Mouse (Mus musculus) heart, embryonic 12.5 days (tissue): ENCODE results near the gene Sptssa. TPM values are rescaled to one million over a fixed set of nuclear protein-coding genes. Genes with fewer than 3 reads are reported as not detected.
"Not testable (repeated sequence)": the region's sequence is repeated elsewhere in the genome, so short reads cannot be mapped to it uniquely, and the experiment has no call there.

Source experiments
- ATAC-seq: fragments of 200-750 bp; cut with Nextera tagmentation; 2 replicates; pipeline ENCODE4 v1.8.0; 2017; ENCODE audit warnings: moderate TSS enrichment, moderate library complexity; ENCODE audit not compliant: insufficient number of reproducible peaks, low FRiP score
- H3K27ac ChIP-seq: fragments of 300-500 bp; sonication (generic); 2 replicates; pipeline ENCODE4 v1.5.1; 2016; ENCODE audit warnings: mild to moderate bottlenecking, moderate library complexity; ENCODE audit not compliant: poor library complexity, severe bottlenecking
- H3K27me3 ChIP-seq: fragments of 300-500 bp; sonication (generic); replicated peaks from 2 replicates; pipeline ENCODE4 v1.6.1; 2016; ENCODE audit warnings: mild to moderate bottlenecking, moderate library complexity
- H3K36me3 ChIP-seq: fragments of 300-500 bp; sonication (generic); 2 replicates; pipeline ENCODE4 v1.6.1; 2016; ENCODE audit warnings: mild to moderate bottlenecking, moderate library complexity
- H3K4me1 ChIP-seq: fragments of 300-500 bp; sonication (generic); replicated peaks from 2 replicates; pipeline ENCODE4 v1.6.1; 2016; ENCODE audit warnings: mild to moderate bottlenecking
- H3K4me2 ChIP-seq: fragments of 300-500 bp; sonication (generic); 2 replicates; pipeline ENCODE4 v1.6.1; 2016; ENCODE audit warnings: mild to moderate bottlenecking, moderate library complexity
- H3K4me3 ChIP-seq: fragments of 300-500 bp; sonication (generic); 2 replicates; pipeline ENCODE4 v1.5.1; 2016; ENCODE audit warnings: mild to moderate bottlenecking
- H3K9ac ChIP-seq: fragments of 300-500 bp; sonication (generic); 2 replicates; pipeline ENCODE4 v1.6.1; 2016; ENCODE audit warnings: mild to moderate bottlenecking, moderate library complexity
- H3K9me3 ChIP-seq: fragments of 300-500 bp; sonication (generic); replicated peaks from 2 replicates; pipeline ENCODE4 v1.6.1; 2016; ENCODE audit warnings: mild to moderate bottlenecking, moderate library complexity
- WGBS: fragments of 180-500 bp; shearing (Covaris S2); methylation state at CpG from one replicate; pipeline ENCODE4 v1.1.7; 2016; 5-methylcytosine and 5-hydroxymethylcytosine counted together
- polyA plus RNA-seq: library from polyadenylated mRNA; unstranded; fragments of >200 nt; fragmentation: Nextera tagmentation; extraction: Ambion mirVana; gene quantifications from 2 replicates; pipeline ENCODE4 v1.2.1, GENCODE M21; 2016

Sptssa gene
- polyA plus RNA-seq, 1 experiment from 2014 or later: 124 TPM

DNA sequence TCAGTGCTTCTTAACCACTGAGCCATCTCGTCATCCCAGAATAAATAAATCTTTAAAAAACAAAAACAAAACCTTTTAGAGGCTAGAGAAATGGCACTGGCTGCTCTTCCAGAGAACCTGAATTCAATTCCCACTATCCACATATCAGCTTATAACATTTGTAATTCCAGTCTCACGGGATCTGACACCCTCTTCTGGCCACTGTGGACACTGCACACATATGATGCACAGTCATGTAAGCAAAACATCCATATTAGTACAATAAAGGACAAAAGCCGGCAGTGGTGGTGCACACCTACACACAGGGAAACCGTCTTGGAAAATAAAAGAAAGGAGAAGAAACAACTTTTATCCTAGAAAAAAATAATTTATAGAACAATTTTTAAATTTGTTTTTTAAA lies 19.0 kb upstream of the Sptssa start:
- no peak for ATAC-seq
- H3K27ac ChIP-seq: no peak overlapping the region
- no peaks in the 10 kb centered on the region for H3K4me1 ChIP-seq
- H3K9me3 ChIP-seq: no peaks in the 10 kb centered on the region
- peaks cover 61% of the 10 kb centered on the region for H3K36me3 ChIP-seq
- no peak overlapping the region for H3K4me3 ChIP-seq
- no peaks in the 10 kb centered on the region for H3K27me3 ChIP-seq
- H3K9ac ChIP-seq: no peak overlapping the region
- H3K4me2 ChIP-seq: no peak overlapping the region
- WGBS: 96% methylated on average over 4 of the region's 4 CpGs

DNA sequence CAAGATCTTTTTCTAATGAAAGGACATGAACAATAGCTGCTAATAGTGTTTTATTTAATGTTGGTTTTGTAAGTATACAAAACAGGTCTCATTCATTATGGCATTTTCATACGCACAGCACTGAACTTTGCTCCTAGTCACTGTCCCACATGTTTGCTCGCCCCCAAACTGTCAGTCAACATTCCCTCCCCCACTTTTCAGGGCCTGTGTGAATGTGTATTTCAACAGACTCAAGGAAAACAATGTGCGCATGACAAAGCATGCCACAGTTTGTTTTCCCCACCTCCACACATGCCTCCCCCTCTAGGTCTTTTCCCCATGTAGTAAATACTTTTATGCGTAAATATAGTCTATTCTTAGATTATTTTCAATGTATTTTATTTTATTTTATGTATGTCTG lies 14.9 kb upstream of the Sptssa start:
- WGBS: 86% methylated on average over 4 of the region's 4 CpGs
- Histone ChIP-seq H3K9ac (no peak overlapping the region), H3K9me3 (no peaks in the 10 kb centered on the region), H3K27me3 (no peaks in the 10 kb centered on the region), H3K4me3 (no peak overlapping the region), H3K27ac (no peak overlapping the region), H3K4me2 (no peak overlapping the region), H3K36me3 (peaks cover 52% of the 10 kb centered on the region), H3K4me1 (0 out of 2 replicates have a peak, but pooled peaks cover 4% of the 10 kb centered on the region)
- no peak for ATAC-seq

DNA sequence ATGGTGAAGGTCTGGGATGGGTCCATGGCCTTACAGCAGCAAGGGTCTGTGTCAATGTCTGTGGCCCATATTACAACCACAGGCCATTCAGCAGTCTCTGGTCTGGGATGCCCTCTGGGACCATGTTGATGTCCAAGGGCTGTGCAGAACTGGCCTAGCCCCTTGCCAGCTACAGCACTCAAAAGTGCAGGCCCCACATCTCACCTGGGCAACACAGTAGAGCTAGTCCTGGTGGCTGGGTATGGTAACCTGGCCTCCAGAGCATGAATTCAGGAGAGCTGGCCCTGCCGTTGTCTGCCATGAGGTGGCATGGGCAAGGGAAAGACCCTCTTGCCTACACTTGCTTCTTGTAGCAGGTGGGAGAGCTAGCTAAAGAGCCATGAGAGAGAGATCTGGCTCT lies 11.8 kb upstream of the Sptssa start:
- Histone ChIP-seq H3K36me3 (peaks cover 31% of the 10 kb centered on the region), H3K4me2 (no peak overlapping the region)
- 94% methylated on average over 1 of the region's 1 CpGs for WGBS

DNA sequence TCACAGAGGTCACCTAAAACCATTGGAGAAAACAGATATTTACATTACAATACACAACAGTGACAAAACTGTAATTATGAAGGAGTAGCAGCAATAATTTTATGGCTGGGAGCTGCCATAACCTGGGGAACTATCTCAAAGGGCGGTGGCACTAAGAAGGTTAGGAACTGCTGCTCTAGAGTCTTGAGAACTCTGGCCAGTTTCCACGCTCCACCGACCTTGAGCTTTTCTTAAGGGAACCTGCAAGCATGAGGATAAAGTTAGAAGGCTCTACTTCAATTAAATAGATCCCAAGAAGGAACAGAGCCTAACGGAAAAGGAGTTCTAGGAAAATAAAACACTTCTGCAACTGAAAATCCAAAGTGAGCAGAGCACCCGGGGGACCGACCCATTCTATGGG lies 9.2 kb upstream of the Sptssa start:
- Histone ChIP-seq H3K4me2 (no peak overlapping the region), H3K4me1 (0 out of 2 replicates have a peak, but pooled peaks cover 4% of the 10 kb centered on the region), H3K9ac (no peak overlapping the region), H3K9me3 (no peaks in the 10 kb centered on the region), H3K27me3 (no peaks in the 10 kb centered on the region), H3K4me3 (no peak overlapping the region), H3K36me3 (peaks cover 11% of the 10 kb centered on the region), H3K27ac (no peak overlapping the region)
- ATAC-seq: no peak
- WGBS: 69% methylated on average over 6 of the region's 6 CpGs

More for the DNA sequence above, 11.8 kb upstream of the Sptssa start:
- Histone ChIP-seq H3K27ac (no peak overlapping the region), H3K9me3 (no peaks in the 10 kb centered on the region), H3K27me3 (no peaks in the 10 kb centered on the region), H3K4me1 (0 out of 2 replicates have a peak, but pooled peaks cover 4% of the 10 kb centered on the region), H3K4me3 (no peak overlapping the region), H3K9ac (no peak overlapping the region)
- ATAC-seq: no peak

DNA sequence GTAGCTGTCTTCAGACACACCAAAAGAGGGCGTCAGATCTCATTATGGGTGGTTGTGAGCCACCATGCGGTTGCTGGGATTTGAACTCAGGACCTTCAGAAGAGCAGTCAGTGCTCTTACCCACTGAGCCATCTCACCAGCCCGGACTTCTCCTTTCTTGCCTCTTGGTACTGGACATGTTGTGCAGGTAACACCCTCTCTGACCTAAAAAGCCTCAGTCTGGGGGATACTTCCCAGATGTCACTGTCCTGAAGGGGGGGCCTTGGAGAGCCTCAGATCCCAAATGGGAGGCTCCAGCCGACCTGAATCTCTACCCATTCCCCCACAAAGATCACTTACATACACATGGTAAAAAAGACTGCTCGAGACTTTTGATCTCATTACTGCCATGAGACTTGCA lies 5.1 kb upstream of the Sptssa start:
- H3K9ac ChIP-seq, H3K27ac ChIP-seq, H3K9me3 ChIP-seq, H3K4me3 ChIP-seq, H3K36me3 ChIP-seq, ATAC-seq, H3K4me2 ChIP-seq, H3K27me3 ChIP-seq, H3K4me1 ChIP-seq: not testable (repeated sequence)
- 70% methylated on average over 5 of the region's 5 CpGs for WGBS

DNA sequence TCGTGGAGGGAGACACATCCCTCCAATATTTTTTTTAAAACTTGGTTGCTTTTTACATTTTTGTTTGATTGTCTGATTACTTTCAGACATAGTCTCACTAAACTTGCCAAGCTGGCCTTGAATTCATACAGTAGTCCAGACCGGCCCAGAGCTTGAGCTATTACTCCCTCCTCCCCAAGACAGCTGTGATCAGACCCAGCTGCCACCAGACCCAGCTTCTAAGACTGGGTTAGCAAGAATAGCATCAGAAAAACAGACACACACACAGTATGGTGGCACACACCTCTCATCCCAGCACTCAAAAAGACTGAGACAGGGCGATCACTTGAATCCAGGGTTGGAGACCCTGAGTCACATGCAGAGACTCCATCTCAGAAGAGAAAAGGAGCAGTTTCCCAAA lies 3.5 kb upstream of the Sptssa start:
- H3K36me3 ChIP-seq: no peaks in the 10 kb centered on the region
- no peaks in the 10 kb centered on the region for H3K27me3 ChIP-seq
- WGBS: 84% methylated on average over 3 of the region's 3 CpGs
- no peak overlapping the region for H3K4me3 ChIP-seq
- H3K9ac ChIP-seq: no peak overlapping the region
- no peak for ATAC-seq
- H3K4me2 ChIP-seq: no peak overlapping the region
- H3K4me1 ChIP-seq: peaks cover under 1% of the 10 kb centered on the region
- H3K27ac ChIP-seq: no peak overlapping the region
- H3K9me3 ChIP-seq: no peaks in the 10 kb centered on the region

DNA sequence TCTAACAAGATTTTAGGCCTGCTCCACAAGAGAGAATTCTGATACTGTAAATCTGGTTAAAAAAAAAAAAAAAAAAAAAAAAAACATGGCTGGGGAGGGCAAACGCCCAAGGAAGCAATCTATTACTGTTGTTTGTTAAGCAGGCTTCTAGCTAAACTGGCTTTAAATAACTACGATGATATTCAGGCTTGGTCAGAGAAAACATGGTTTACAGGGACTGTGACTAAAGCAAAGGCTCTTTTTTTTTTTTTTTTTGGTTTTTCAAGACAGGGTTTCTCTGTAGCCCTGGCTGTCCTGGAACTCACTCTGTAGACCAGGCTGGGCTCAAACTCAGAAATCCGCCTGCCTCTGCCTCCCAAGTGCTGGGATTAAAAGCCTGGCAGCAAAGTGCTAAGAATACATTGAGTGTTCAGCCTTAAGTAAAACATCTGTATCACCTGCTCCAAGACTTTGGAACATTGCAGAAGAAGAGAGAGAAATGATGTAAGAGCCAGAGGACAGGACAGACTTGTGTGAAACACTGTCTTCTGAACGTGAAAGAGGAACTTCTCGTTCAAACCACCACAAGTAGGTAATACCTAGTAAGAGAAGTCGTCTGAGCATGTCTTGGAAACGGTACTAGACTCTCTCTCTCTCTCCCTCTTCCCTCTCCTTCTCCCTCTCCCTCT lies 2.2 kb upstream of the Sptssa start:
- Histone ChIP-seq H3K36me3 (no peaks in the 10 kb centered on the region), H3K9me3 (no peaks in the 10 kb centered on the region), H3K27me3 (no peaks in the 10 kb centered on the region), H3K27ac (no peak overlapping the region), H3K4me3 (no peak overlapping the region), H3K4me1 (peaks cover 14% of the 10 kb centered on the region), H3K4me2 (no peak overlapping the region), H3K9ac (no peak overlapping the region)
- no peak for ATAC-seq
- 71% methylated on average over 7 of the region's 7 CpGs for WGBS

DNA sequence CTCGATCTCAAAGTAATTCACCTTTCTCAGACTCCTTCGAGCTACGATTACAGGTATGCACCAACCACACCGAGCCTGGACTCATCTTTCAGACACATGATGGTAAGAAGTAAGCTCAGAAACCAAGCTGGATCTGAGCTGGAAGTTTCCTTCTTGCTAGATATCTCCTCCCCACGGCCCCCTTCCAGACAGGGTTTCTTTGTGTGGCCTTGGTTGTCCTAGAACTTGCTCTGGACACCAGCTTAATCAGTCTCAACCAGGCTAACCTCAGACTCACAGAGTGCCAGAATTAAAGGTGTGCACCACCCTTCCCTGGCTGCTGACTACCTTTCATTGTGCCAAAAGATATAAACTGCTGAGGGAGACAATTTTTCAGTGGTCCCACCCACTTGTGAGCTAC lies 1.6 kb upstream of the Sptssa start:
- Histone ChIP-seq H3K4me2 (no peak overlapping the region), H3K4me1 (peaks cover 17% of the 10 kb centered on the region), H3K36me3 (no peaks in the 10 kb centered on the region), H3K9me3 (no peaks in the 10 kb centered on the region), H3K27me3 (no peaks in the 10 kb centered on the region), H3K9ac (no peak overlapping the region), H3K27ac (no peak overlapping the region), H3K4me3 (no peak overlapping the region)
- 89% methylated on average over 5 of the region's 5 CpGs for WGBS
- no peak for ATAC-seq

DNA sequence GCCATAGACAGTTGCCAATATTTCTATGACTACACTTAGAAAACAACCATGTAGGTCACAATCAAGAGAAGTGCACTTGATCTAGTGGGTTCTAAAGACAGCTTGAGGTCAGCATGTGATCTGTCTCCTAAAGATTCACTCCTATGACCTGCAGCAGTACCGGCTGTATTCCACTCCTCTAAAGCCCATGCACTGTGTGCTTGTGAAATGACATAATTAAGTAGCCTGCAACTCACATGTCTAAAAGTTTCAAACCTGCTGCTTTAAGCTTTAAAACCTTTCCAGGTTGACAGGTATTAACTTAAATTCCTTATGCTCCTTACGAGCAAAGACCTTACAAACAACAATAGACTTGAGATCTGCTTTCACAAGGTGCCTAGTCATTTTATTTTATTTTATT lies 853 bp upstream of the Sptssa start:
- no peaks in the 10 kb centered on the region for H3K27me3 ChIP-seq
- peak overlapping the region; percentile 77 for H3K4me3 ChIP-seq
- peak overlapping the region; percentile 78 for H3K4me2 ChIP-seq
- no peak overlapping the region for H3K27ac ChIP-seq
- peak overlapping the region; percentile 90 for H3K9ac ChIP-seq
- no peak for ATAC-seq
- WGBS: 52% methylated on average over 2 of the region's 2 CpGs
- peaks cover 25% of the 10 kb centered on the region for H3K4me1 ChIP-seq
- no peaks in the 10 kb centered on the region for H3K36me3 ChIP-seq
- H3K9me3 ChIP-seq: no peaks in the 10 kb centered on the region

DNA sequence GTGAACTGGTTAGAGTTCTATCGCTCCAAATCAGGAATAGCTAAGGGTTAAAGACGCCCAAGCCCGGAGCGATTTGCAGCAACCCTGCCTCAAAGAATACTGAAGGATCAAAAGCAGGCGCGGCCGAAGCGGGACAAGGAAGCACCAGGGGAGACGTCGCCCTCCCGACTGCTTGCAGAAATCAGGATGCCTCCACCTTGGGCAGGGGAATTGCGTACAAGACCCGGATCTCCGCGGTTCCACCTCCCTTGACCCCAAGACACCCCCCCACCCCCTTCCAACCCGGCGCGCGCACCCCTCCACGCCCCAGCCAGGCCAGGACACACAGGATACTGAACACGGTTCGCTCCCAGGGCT lies 356 bp downstream of the Sptssa start:
- WGBS: under 1% methylated on average over 22 of the region's 22 CpGs
- H3K27me3 ChIP-seq: no peaks in the 10 kb centered on the region
- H3K9me3 ChIP-seq: no peaks in the 10 kb centered on the region
- H3K4me3 ChIP-seq: peak overlapping the region; percentile 77
- no peaks in the 10 kb centered on the region for H3K36me3 ChIP-seq
- peak overlapping the region; percentile 88 for H3K27ac ChIP-seq
- ATAC-seq: peak; percentile 43
- H3K4me1 ChIP-seq: peaks cover 30% of the 10 kb centered on the region
- peak overlapping the region; percentile 78 for H3K4me2 ChIP-seq
- peak overlapping the region; percentile 90 for H3K9ac ChIP-seq

DNA sequence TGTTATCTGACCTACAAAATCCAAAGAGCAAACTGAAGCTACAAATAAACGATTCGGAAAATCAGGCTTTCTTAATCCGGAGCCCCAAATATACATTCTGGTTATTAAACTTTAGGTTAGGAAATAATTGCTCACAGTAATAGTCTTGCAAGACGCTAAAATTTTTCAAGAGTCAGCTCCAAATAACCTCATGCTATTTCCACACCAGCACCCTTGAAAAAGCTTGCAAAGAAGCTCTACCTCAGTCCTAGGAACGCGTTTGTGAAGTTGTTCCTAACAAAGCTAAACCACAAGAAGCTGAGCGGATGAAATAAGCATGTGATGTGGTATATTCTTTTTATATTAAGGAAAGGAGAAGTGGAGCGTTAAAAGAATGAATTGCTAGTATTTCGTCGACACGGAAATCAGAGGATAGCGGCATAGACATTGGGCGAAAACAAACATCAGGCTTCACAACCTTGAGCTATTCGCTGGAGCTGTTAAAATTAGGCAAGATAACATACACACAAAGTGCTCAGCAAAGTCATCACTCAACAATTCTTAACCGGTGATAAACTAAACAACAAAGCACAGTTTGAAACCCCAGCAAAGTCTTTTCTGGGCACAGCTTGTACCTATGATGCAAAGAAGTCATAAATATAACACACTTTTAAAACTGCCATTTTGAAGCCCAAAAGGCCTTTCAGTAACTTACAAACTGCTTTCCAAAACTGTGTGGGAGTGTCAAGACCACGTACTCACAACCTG lies 908 bp downstream of the Sptssa start:
- H3K4me3 ChIP-seq: peak overlapping the region; percentile 77
- H3K36me3 ChIP-seq: peaks cover 3% of the 10 kb centered on the region
- ATAC-seq: no peak
- H3K4me1 ChIP-seq: peaks cover 30% of the 10 kb centered on the region
- H3K9me3 ChIP-seq: no peaks in the 10 kb centered on the region
- peak overlapping the region; percentile 78 for H3K4me2 ChIP-seq
- peak overlapping the region; percentile 88 for H3K27ac ChIP-seq
- 22% methylated on average over 16 of the region's 16 CpGs for WGBS
- H3K27me3 ChIP-seq: no peaks in the 10 kb centered on the region
- peak overlapping the region; percentile 90 for H3K9ac ChIP-seq
